Mouse (Mus musculus): ENCODE measurements at regions not wholly inside any gene's neighbourhood (a gene's known extent, or its start where the extent isn't known, plus 50 kb on each side); places are given as distances from the start of the nearest gene placed in this dataset.

DNA sequence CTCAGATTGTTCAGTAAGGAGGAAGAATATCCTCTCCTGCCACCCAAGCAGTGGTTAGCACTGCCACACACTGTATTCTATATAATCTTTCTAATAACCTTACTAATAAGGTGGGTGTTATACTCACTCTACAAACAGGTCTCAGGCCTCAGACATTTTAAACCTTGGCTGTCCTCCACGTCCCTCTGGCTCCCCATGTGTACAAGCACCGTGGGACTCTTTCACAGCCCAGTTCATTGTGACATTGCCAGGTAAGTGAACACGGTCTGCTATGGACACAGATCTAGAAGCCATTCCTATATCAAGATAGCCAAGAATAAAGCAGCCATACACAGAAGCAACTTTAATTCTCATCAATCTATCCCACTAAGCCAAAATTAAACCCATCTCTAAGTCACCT lies 382.8 kb downstream of the Mllt3 start:
- TF ChIP-seq FLI1 (IDR thresholded peaks at IDR 0.05; ENCODE audit: low read length) (no peak), GATA1 (IDR thresholded peaks at IDR 0.05; ENCODE audit: borderline replicate concordance, low read length) (no peak)
